Comparison of ENCODE assay signal across 8 mouse cellular contexts in genomic region chr6:137649528-137649927, GRCm38 (mm10). TPM values are rescaled to one million over a fixed set of nuclear protein-coding genes. Genes with fewer than 3 reads are reported as not detected.
DNase-seq lines count a peak whose midpoint lies in the region; ATAC-seq lines count a peak whose summit lies in the region.

No protein-coding gene starts in this region.

- 41% methylated on average over 5 of the region's 7 CpGs for WGBS in embryonic facial prominence, embryonic 14.5 days
- WGBS in limb, embryonic 13.5 days, result 15% methylated on average over 7 of the region's 7 CpGs
- WGBS in stomach, embryonic 14.5 days, result 23% methylated on average over 3 of the region's 7 CpGs

- peaks cover 3% of the 10 kb centered on the region; the same call in 1 of the 2 replicates for H3K9me3 ChIP-seq in megakaryocyte, embryonic 14.5 days
- H3K9me3 ChIP-seq in embryonic facial prominence, embryonic 14.5 days (ENCODE audit: control insufficient read depth, low read length), result 0 out of 2 replicates have a peak, but pooled peaks cover 4% of the 10 kb centered on the region
- no peaks in the 10 kb centered on the region for H3K9me3 ChIP-seq in limb, embryonic 13.5 days
- H3K9me3 ChIP-seq in stomach, embryonic 14.5 days (ENCODE audit: control insufficient read depth, low read depth, low read length), result no peaks in the 10 kb centered on the region

- DNase-seq in embryonic facial prominence, embryonic 14.5 days (ENCODE audit: low spot score), result no peak
- DNase-seq in gastrocnemius, adult 8-10 months (ENCODE audit: low spot score in 2 of 2), result no peak
- no peak for DNase-seq in urinary bladder, postnatal 36 days (ENCODE audit: low spot score in 2 of 2)

- ATAC-seq in megakaryocyte, adult 5-6 weeks (ENCODE audit: poor library complexity, severe bottlenecking), result no peak
- ATAC-seq in embryonic facial prominence, embryonic 14.5 days (ENCODE audit: low read depth), result peak; percentile 16; the same call in 1 of the 2 replicates
- ATAC-seq in limb, embryonic 13.5 days (ENCODE audit: low FRiP score, low read depth), result peak; percentile 48; the same call in 1 of the 2 replicates
- peak; percentile 46 for ATAC-seq in stomach, embryonic 14.5 days (ENCODE audit: insufficient number of reproducible peaks, insufficient read depth, low FRiP score, low read depth)
- ATAC-seq in megakaryocyte-erythroid progenitor cell, adult 5-6 weeks (replicated peaks; ENCODE audit: low FRiP score, low TSS enrichment, poor library complexity, severe bottlenecking), result no peak

- peaks cover 40% of the 10 kb centered on the region for H3K27me3 ChIP-seq in megakaryocyte, embryonic 14.5 days (replicated peaks)
- H3K27me3 ChIP-seq in embryonic facial prominence, embryonic 14.5 days (replicated peaks; ENCODE audit: control insufficient read depth, insufficient read depth, low read length), result peaks cover 4% of the 10 kb centered on the region; the same call in 1 of the 2 replicates
- peaks cover 13% of the 10 kb centered on the region; the same call in 1 of the 2 replicates for H3K27me3 ChIP-seq in limb, embryonic 13.5 days
- no peaks in the 10 kb centered on the region for H3K27me3 ChIP-seq in stomach, embryonic 14.5 days (ENCODE audit: control insufficient read depth, insufficient read depth, low read length)

- H3K4me2 ChIP-seq in embryonic facial prominence, embryonic 14.5 days (ENCODE audit: low read depth, low read length), result peak overlapping the region; percentile 87
- peak overlapping the region; percentile 93 for H3K4me2 ChIP-seq in limb, embryonic 13.5 days (replicated peaks)
- peak overlapping the region; percentile 96 for H3K4me2 ChIP-seq in stomach, embryonic 14.5 days (replicated peaks; ENCODE audit: low read depth, low read length)

- H3K9ac ChIP-seq in embryonic facial prominence, embryonic 14.5 days (ENCODE audit: low read depth, low read length), result peak overlapping the region; percentile 84
- peak overlapping the region; percentile 82; the same call in 1 of the 2 replicates for H3K9ac ChIP-seq in limb, embryonic 13.5 days
- peak overlapping the region; percentile 60; the same call in 1 of the 2 replicates for H3K9ac ChIP-seq in stomach, embryonic 14.5 days (replicated peaks; ENCODE audit: low read depth, low read length)

- peaks cover 7% of the 10 kb centered on the region for H3K4me1 ChIP-seq in megakaryocyte, embryonic 14.5 days
- H3K4me1 ChIP-seq in embryonic facial prominence, embryonic 14.5 days (ENCODE audit: control insufficient read depth, insufficient read depth, low read length), result peaks cover 12% of the 10 kb centered on the region; the same call in 1 of the 2 replicates
- peaks cover 19% of the 10 kb centered on the region for H3K4me1 ChIP-seq in limb, embryonic 13.5 days
- H3K4me1 ChIP-seq in stomach, embryonic 14.5 days (ENCODE audit: control insufficient read depth, insufficient read depth, low read length), result peaks cover 4% of the 10 kb centered on the region; the same call in 1 of the 2 replicates

- H3K4me3 ChIP-seq in megakaryocyte, embryonic 14.5 days (replicated peaks), result peak overlapping the region; percentile 90
- H3K4me3 ChIP-seq in embryonic facial prominence, embryonic 14.5 days (ENCODE audit: low read depth, low read length), result peak overlapping the region; percentile 84
- H3K4me3 ChIP-seq in limb, embryonic 13.5 days, result peak overlapping the region; percentile 80
- H3K4me3 ChIP-seq in stomach, embryonic 14.5 days (ENCODE audit: low read depth, low read length), result peak overlapping the region; percentile 71

- no peak overlapping the region for H3K27ac ChIP-seq in embryonic facial prominence, embryonic 14.5 days (replicated peaks; ENCODE audit: low read depth, low read length)
- H3K27ac ChIP-seq in limb, embryonic 13.5 days, result no peak overlapping the region
- H3K27ac ChIP-seq in stomach, embryonic 14.5 days (ENCODE audit: low read length), result no peak overlapping the region

- H3K36me3 ChIP-seq in megakaryocyte, embryonic 14.5 days (replicated peaks; ENCODE audit: low read length), result no peaks in the 10 kb centered on the region
- H3K36me3 ChIP-seq in embryonic facial prominence, embryonic 14.5 days (ENCODE audit: control insufficient read depth, insufficient read depth, low read length), result no peaks in the 10 kb centered on the region
- no peaks in the 10 kb centered on the region for H3K36me3 ChIP-seq in limb, embryonic 13.5 days
- no peaks in the 10 kb centered on the region for H3K36me3 ChIP-seq in stomach, embryonic 14.5 days (ENCODE audit: control insufficient read depth, insufficient read depth, low read length)

RNA-seq across cellular contexts. Expression of gene Eps8, which starts 5.1 kb away (rescaled TPM):
- 0.47 and 0.61 TPM in 2 replicates for polyA plus RNA-seq in megakaryocyte, embryonic 14.5 days (2012; ENCODE audit: insufficient read depth, low replicate concordance)
- total RNA-seq in megakaryocyte, adult 5-6 weeks (2015), result 27.2 and 34.8 TPM in 2 replicates
- total RNA-seq in megakaryocyte, adult 5-6 weeks (2017), result 28.9 and 32.4 TPM in 2 replicates
- 28.7 and 35.9 TPM in 2 replicates for polyA plus RNA-seq in embryonic facial prominence, embryonic 14.5 days (2014; fragmentation: Nextera tagmentation; extraction: Ambion mirVana)
- 29.2 and 31.9 TPM in 2 replicates for polyA plus RNA-seq in limb, embryonic 13.5 days (2015; fragmentation: Nextera tagmentation; extraction: Ambion mirVana)
- polyA plus RNA-seq in stomach, embryonic 14.5 days (2014; fragmentation: Nextera tagmentation; extraction: Ambion mirVana), result 21.6 and 22.7 TPM in 2 replicates
- total RNA-seq in gastrocnemius, adult 8-10 months (2022), result 1 to 10 TPM; 2.4 to 3.9 (median 3.4) TPM
- 0.69 and 0.92 TPM in 2 replicates for total RNA-seq in megakaryocyte-erythroid progenitor cell, adult 5-6 weeks (2014; fragmentation: Nextera tagmentation)
- total RNA-seq in megakaryocyte-erythroid progenitor cell, adult 5-6 weeks (2017), result 1.7 TPM in 1 of 2 replicates, not detected in the other

Comparison
In these comparisons a context has a peak if more than half of its experiments do, and no peak if none do; other contexts are left out.
1. ATAC-seq: peak in embryonic facial prominence, embryonic 14.5 days (single experiment), limb, embryonic 13.5 days (single experiment) and stomach, embryonic 14.5 days (single experiment); none in megakaryocyte, adult 5-6 weeks (single experiment) and megakaryocyte-erythroid progenitor cell, adult 5-6 weeks (single experiment).
2. RNA of gene Eps8, which starts 5.1 kb away (polyA plus RNA-seq): 29.2 to 31.9 TPM in limb, embryonic 13.5 days, 28.7 to 35.9 TPM in embryonic facial prominence, embryonic 14.5 days and 21.6 to 22.7 TPM in stomach, embryonic 14.5 days; 0.47 to 0.61 TPM in megakaryocyte, embryonic 14.5 days; every median in the first group is over 10 times any median in the second.
3. Peak in every context shown above with its lines, with median percentiles within 50 percentile points of each other: H3K4me3 ChIP-seq, H3K4me2 ChIP-seq and H3K9ac ChIP-seq.